Mouse (Mus musculus): ENCODE measurements around the gene Klhl40. TPM values are rescaled to one million over a fixed set of nuclear protein-coding genes. Genes with fewer than 3 reads are reported as not detected.

The Klhl40 gene
- total and polyA plus RNA-seq, 3 experiments, result not detected

DNA sequence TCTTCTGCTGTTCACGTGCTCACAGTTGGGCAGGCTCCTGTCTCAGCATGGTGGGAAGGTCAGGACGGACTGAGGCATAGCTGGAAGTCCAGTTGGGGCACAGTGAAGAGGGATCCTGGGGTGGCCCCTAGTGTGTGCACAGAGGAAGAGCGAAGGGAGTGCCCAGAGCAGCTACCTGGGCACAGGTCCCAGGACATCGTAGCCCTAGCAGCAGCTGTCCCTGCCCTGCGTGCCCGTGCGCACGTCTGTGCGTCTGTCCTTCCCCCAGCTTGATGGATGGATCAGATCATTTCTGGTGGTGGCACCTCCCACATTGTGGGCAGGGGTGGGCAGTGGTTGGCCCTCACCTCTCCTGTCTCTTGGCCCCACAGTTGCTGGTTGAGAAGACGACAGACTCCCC is 15.2 kb upstream of the Klhl40 start:
- H3K4me2 ChIP-seq (ENCODE audit: insufficient read depth, low read depth, poor library complexity, severe bottlenecking), result no peak overlapping the region
- no peak for DNase-seq (ENCODE audit: extremely low read depth)
- H3K27ac ChIP-seq (ENCODE audit: insufficient read depth, low read depth), result no peak overlapping the region
- H3K27me3 ChIP-seq (replicated peaks), result no peaks in the 10 kb centered on the region
- in situ Hi-C loops (cut with MboI; ENCODE audit: low pct_ligation_motif_present, low pct_unique_long_range_greater_than_20kb, low sequenced_read_pairs), result no loop called here
- H3K4me1 ChIP-seq (ENCODE audit: control insufficient read depth in 1 of 2, insufficient read depth in 2 of 2), result peaks cover 2 to 10% of the 10 kb centered on the region in 2 experiments; a peak in 2 of 4 replicates
- dilution Hi-C loops (cut with MboI; ENCODE audit: extremely low pct_ligation_motif_present, extremely low pct_unique_long_range_greater_than_20kb, low sequenced_read_pairs), result no loop called here
- TF ChIP-seq CHD2 (IDR thresholded peaks at IDR 0.05; ENCODE audit: low read length) (no peak), MXI1 (IDR thresholded peaks at IDR 0.05; ENCODE audit: low read depth, low read length) (no peak), GABPA (IDR thresholded peaks at IDR 0.05; ENCODE audit: insufficient replicate concordance, low read depth, low read length) (no peak), ELF1 (IDR thresholded peaks at IDR 0.05; ENCODE audit: low read depth, low read length) (no peak), ZNF384 (IDR thresholded peaks at IDR 0.05; ENCODE audit: low read depth, low read length) (no peak), SIN3A (IDR thresholded peaks at IDR 0.05; ENCODE audit: low read length) (no peak), SMC3 (IDR thresholded peaks at IDR 0.05; ENCODE audit: low read depth, low read length) (no peak), IRF4 (IDR thresholded peaks at IDR 0.05; ENCODE audit: low read depth, low read length) (no peak)
- H3K9ac ChIP-seq (ENCODE audit: insufficient read depth, low read depth), result no peak overlapping the region
- H3K4me3 ChIP-seq (replicated peaks in 1 of 3; ENCODE audit: low read depth in 2 of 3, low read length in 2 of 3, poor library complexity in 1 of 3), result no peak overlapping the region
- H3K79me2 ChIP-seq (replicated peaks; ENCODE audit: control insufficient read depth, extremely low read depth, insufficient read depth, poor library complexity, severe bottlenecking), result no peaks in the 10 kb centered on the region
- peaks cover 27% of the 10 kb centered on the region for H3K9me3 ChIP-seq (replicated peaks; ENCODE audit: low read length)
- H3K36me3 ChIP-seq (replicated peaks in 1 of 2; ENCODE audit: control insufficient read depth in 1 of 2, insufficient read depth in 1 of 2, low read length in 1 of 2), result peaks cover 25 to 61% of the 10 kb centered on the region in 2 experiments

DNA sequence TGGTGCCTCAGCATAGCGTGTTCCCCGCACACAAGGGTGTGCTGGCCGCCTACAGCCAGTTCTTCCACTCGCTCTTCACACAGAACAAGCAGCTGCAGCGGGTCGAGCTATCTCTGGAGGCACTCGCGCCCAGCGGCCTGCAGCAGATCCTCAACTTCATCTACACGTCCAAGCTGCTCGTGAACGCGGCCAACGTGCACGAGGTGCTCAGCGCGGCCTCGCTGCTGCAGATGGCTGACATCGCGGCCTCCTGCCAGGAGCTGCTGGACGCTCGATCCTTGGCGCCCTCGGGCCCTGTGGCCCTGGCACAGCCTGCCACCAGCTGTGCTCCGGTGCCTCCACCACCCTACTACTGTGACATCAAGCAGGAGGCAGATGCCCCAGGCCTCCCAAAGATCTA is 14.6 kb upstream of the Klhl40 start:
- no peak for DNase-seq (ENCODE audit: extremely low read depth)
- dilution Hi-C loops (cut with MboI; ENCODE audit: extremely low pct_ligation_motif_present, extremely low pct_unique_long_range_greater_than_20kb, low sequenced_read_pairs), result no loop called here
- TF ChIP-seq MAX (IDR thresholded peaks at IDR 0.05; ENCODE audit: low read length) (no peak), MEF2A (IDR thresholded peaks at IDR 0.05; ENCODE audit: borderline replicate concordance, low read depth, low read length) (no peak), SIN3A (IDR thresholded peaks at IDR 0.05; ENCODE audit: low read length) (no peak), BHLHE40 (IDR thresholded peaks at IDR 0.05; ENCODE audit: low read depth, low read length) (no peak), JUND (conservative IDR thresholded peaks at IDR 0.05; ENCODE audit: low read depth, low read length) (no peak), UBTF (IDR thresholded peaks at IDR 0.05; ENCODE audit: low read depth, low read length) (no peak), HCFC1 (IDR thresholded peaks at IDR 0.05; ENCODE audit: low read depth, low read length) (no peak)
- Histone ChIP-seq H3K4me1 (ENCODE audit: control insufficient read depth in 1 of 2, insufficient read depth in 2 of 2) (peaks cover 2 to 10% of the 10 kb centered on the region in 2 experiments; a peak in 2 of 4 replicates), H3K4me3 (replicated peaks in 1 of 3; ENCODE audit: low read depth in 2 of 3, low read length in 2 of 3, poor library complexity in 1 of 3) (no peak overlapping the region), H3K9ac (ENCODE audit: insufficient read depth, low read depth) (no peak overlapping the region), H3K36me3 (replicated peaks in 1 of 2; ENCODE audit: control insufficient read depth in 1 of 2, insufficient read depth in 1 of 2, low read length in 1 of 2) (peaks cover 23 to 60% of the 10 kb centered on the region in 2 experiments), H3K27ac (ENCODE audit: insufficient read depth, low read depth) (no peak overlapping the region), H3K9me3 (replicated peaks; ENCODE audit: low read length) (peaks cover 27% of the 10 kb centered on the region), H3K4me2 (ENCODE audit: insufficient read depth, low read depth, poor library complexity, severe bottlenecking) (no peak overlapping the region), H3K79me2 (replicated peaks; ENCODE audit: control insufficient read depth, extremely low read depth, insufficient read depth, poor library complexity, severe bottlenecking) (no peaks in the 10 kb centered on the region), H3K27me3 (replicated peaks) (no peaks in the 10 kb centered on the region)
- in situ Hi-C loops (cut with MboI; ENCODE audit: low pct_ligation_motif_present, low pct_unique_long_range_greater_than_20kb, low sequenced_read_pairs), result no loop called here

DNA sequence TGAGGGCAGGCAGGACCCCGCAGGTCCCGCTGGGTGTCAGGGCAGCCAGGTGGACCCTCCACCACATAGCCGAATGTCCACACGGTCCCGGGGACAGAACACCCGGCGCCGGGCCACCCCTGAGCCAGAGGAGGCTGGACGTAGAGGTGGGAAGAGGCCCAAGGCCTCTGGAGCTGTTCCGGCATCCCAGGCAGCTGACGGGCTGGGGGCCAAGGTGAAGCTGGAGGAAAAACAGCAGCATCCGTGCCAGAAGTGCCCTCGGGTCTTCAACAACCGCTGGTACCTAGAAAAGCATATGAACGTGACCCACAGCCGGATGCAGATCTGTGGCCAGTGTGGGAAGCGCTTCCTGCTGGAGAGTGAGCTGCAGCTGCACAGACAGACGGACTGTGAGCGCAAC is 13.7 kb upstream of the Klhl40 start:
- Histone ChIP-seq H3K36me3 (replicated peaks in 1 of 2; ENCODE audit: control insufficient read depth in 1 of 2, insufficient read depth in 1 of 2, low read length in 1 of 2) (peaks cover 13 to 50% of the 10 kb centered on the region in 2 experiments), H3K79me2 (replicated peaks; ENCODE audit: control insufficient read depth, extremely low read depth, insufficient read depth, poor library complexity, severe bottlenecking) (no peaks in the 10 kb centered on the region), H3K4me1 (ENCODE audit: control insufficient read depth in 1 of 2, insufficient read depth in 2 of 2) (peaks cover 2 to 10% of the 10 kb centered on the region in 2 experiments; a peak in 2 of 4 replicates), H3K9ac (ENCODE audit: insufficient read depth, low read depth) (no peak overlapping the region), H3K27ac (ENCODE audit: insufficient read depth, low read depth) (no peak overlapping the region), H3K9me3 (replicated peaks; ENCODE audit: low read length) (peaks cover 19% of the 10 kb centered on the region), H3K4me2 (ENCODE audit: insufficient read depth, low read depth, poor library complexity, severe bottlenecking) (no peak overlapping the region), H3K27me3 (replicated peaks) (no peaks in the 10 kb centered on the region), H3K4me3 (replicated peaks in 1 of 3; ENCODE audit: low read depth in 2 of 3, low read length in 2 of 3, poor library complexity in 1 of 3) (no peak overlapping the region)
- DNase-seq (ENCODE audit: extremely low read depth), result no peak
- dilution Hi-C loops (cut with MboI; ENCODE audit: extremely low pct_ligation_motif_present, extremely low pct_unique_long_range_greater_than_20kb, low sequenced_read_pairs) (no loop called here), in situ Hi-C loops (cut with MboI; ENCODE audit: low pct_ligation_motif_present, low pct_unique_long_range_greater_than_20kb, low sequenced_read_pairs) (no loop called here)
- TF ChIP-seq CHD2 (IDR thresholded peaks at IDR 0.05; ENCODE audit: low read length), result no peak
- no peak for TF ChIP-seq RAD21 (IDR thresholded peaks at IDR 0.05; ENCODE audit: low read depth, low read length)
- TF ChIP-seq USF2 (conservative IDR thresholded peaks at IDR 0.05; ENCODE audit: low read depth, low read length), result no peak
- TF ChIP-seq NELFE (IDR thresholded peaks at IDR 0.05; ENCODE audit: low read depth, low read length), result no peak
- no peak for TF ChIP-seq IRF4 (IDR thresholded peaks at IDR 0.05; ENCODE audit: low read depth, low read length)
- TF ChIP-seq ZKSCAN1 (IDR thresholded peaks at IDR 0.05; ENCODE audit: borderline replicate concordance, low read depth, low read length), result no peak
- TF ChIP-seq TBP (conservative IDR thresholded peaks at IDR 0.05; ENCODE audit: low read depth, low read length), result no peak
- TF ChIP-seq CTCF (conservative IDR thresholded peaks at IDR 0.05 in 1 of 2, IDR thresholded peaks at IDR 0.05 in 1 of 2; ENCODE audit: low read depth in 2 of 2, low read length in 2 of 2), result no peak
- TF ChIP-seq SMC3 (IDR thresholded peaks at IDR 0.05; ENCODE audit: low read depth, low read length), result no peak
- no peak for TF ChIP-seq MAX (IDR thresholded peaks at IDR 0.05; ENCODE audit: low read length)
- no peak for TF ChIP-seq MYC (IDR thresholded peaks at IDR 0.05; ENCODE audit: low read depth, low read length)
- no peak for TF ChIP-seq MXI1 (IDR thresholded peaks at IDR 0.05; ENCODE audit: low read depth, low read length)
